Mouse (Mus musculus) MEL (cell line): ENCODE results near the gene Olfr904.

ENCODE experiments used
- CHD1 ChIP-seq: IDR thresholded peaks from 2 replicates; pipeline ENCODE4 v1.6.1; 2012; ENCODE audit warnings: low read depth, mild to moderate bottlenecking, inconsistent platforms, low read length, improper control_type of control experiment
- CHD2 ChIP-seq: IDR thresholded peaks from 2 replicates; pipeline ENCODE4 v1.6.1; 2011; ENCODE audit warnings: low read length, improper control_type of control experiment
- CTCF ChIP-seq, 3 experiments: IDR thresholded peaks in 2 of 3; conservative IDR thresholded peaks in 1 of 3; 2 replicates each; pipeline ENCODE4 v1.5.1; 2011 to 2012; ENCODE audit warnings: low read length in 3 of 3, low read depth in 2 of 3, mild to moderate bottlenecking in 2 of 3, improper control_type of control experiment in 1 of 3, inconsistent platforms in 1 of 3, mixed read lengths in 1 of 3, moderate library complexity in 1 of 3; ENCODE audit not compliant: control insufficient read depth in 1 of 3, insufficient read depth in 1 of 3, poor library complexity in 1 of 3, severe bottlenecking in 1 of 3
- ELF1 ChIP-seq: IDR thresholded peaks from 2 replicates; pipeline ENCODE4 v1.6.1; 2014; ENCODE audit warnings: low read depth, mild to moderate bottlenecking, inconsistent platforms, low read length, improper control_type of control experiment, moderate library complexity
- EP300 ChIP-seq, 2 experiments: IDR thresholded peaks; 2 replicates each; pipeline ENCODE4 v1.6.1; 2011; ENCODE audit warnings: improper control_type of control experiment in 2 of 2, low read length in 2 of 2, low read depth in 1 of 2, mild to moderate bottlenecking in 1 of 2
- GATA1 ChIP-seq: IDR thresholded peaks from 2 replicates; pipeline ENCODE4 v1.6.1; 2011; ENCODE audit warnings: low read depth, low read length, improper control_type of control experiment
- HCFC1 ChIP-seq: IDR thresholded peaks from 2 replicates; pipeline ENCODE4 v1.6.1; 2012; ENCODE audit warnings: low read depth, mild to moderate bottlenecking, inconsistent platforms, low read length, improper control_type of control experiment, moderate library complexity
- MEF2A ChIP-seq: IDR thresholded peaks from 2 replicates; pipeline ENCODE4 v1.6.1; 2014; ENCODE audit warnings: low read depth, mild to moderate bottlenecking, inconsistent platforms, low read length, improper control_type of control experiment; ENCODE audit not compliant: poor library complexity, insufficient replicate concordance, severe bottlenecking; ENCODE audit errors: extremely low read depth
- POLR2A ChIP-seq, 2 experiments: IDR thresholded peaks; 2 replicates each; pipeline ENCODE4 v1.6.1; 2011 to 2012; ENCODE audit warnings: low read length in 2 of 2, mild to moderate bottlenecking in 2 of 2, control low read depth in 1 of 2, improper control_type of control experiment in 1 of 2, low read depth in 1 of 2, moderate library complexity in 1 of 2; ENCODE audit not compliant: control insufficient read depth in 1 of 2, insufficient read depth in 1 of 2, poor library complexity in 1 of 2
- TAL1 ChIP-seq: IDR thresholded peaks from 2 replicates; pipeline ENCODE4 v1.6.1; 2012; ENCODE audit warnings: mild to moderate bottlenecking, inconsistent platforms, low read length, moderate library complexity, mixed read lengths
- TBP ChIP-seq: IDR thresholded peaks from 2 replicates; pipeline ENCODE4 v1.8.0; 2011; ENCODE audit warnings: low read depth, low read length, improper control_type of control experiment
- USF1 ChIP-seq: IDR thresholded peaks from 2 replicates; pipeline ENCODE4 v1.6.1; 2014; ENCODE audit warnings: low read depth, mild to moderate bottlenecking, inconsistent platforms, low read length, improper control_type of control experiment, moderate library complexity
- ZMIZ1 ChIP-seq: IDR thresholded peaks from 2 replicates; pipeline ENCODE4 v1.6.1; 2012; ENCODE audit warnings: low read depth, mild to moderate bottlenecking, inconsistent platforms, low read length, improper control_type of control experiment, moderate library complexity

GRCm38 (mm10) chr9:38512353-38512752 is 49.4 kb downstream of the Olfr904 start:
- no peak for TF ChIP-seq POLR2A (IDR thresholded peaks at IDR 0.05; ENCODE audit: control insufficient read depth in 1 of 2, insufficient read depth in 1 of 2, low read depth in 1 of 2, low read length in 2 of 2, poor library complexity in 1 of 2)
- TF ChIP-seq ZMIZ1, result no peak
- TF ChIP-seq CHD2, result no peak
- no peak for TF ChIP-seq CTCF (IDR thresholded peaks at IDR 0.05 in 2 of 3, conservative IDR thresholded peaks at IDR 0.05 in 1 of 3; ENCODE audit: control insufficient read depth in 1 of 3, insufficient read depth in 1 of 3, low read depth in 2 of 3, low read length in 3 of 3, poor library complexity in 1 of 3, severe bottlenecking in 1 of 3)
- TF ChIP-seq EP300 (IDR thresholded peaks at IDR 0.05; ENCODE audit: low read depth in 1 of 2, low read length in 2 of 2), result no peak
- TF ChIP-seq HCFC1, result no peak
- no peak for TF ChIP-seq TBP
- no peak for TF ChIP-seq GATA1
- no peak for TF ChIP-seq USF1
- TF ChIP-seq MEF2A, result no peak
- TF ChIP-seq ELF1, result no peak
- TF ChIP-seq TAL1, result no peak
- no peak for TF ChIP-seq CHD1
